Mouse (Mus musculus) bone marrow macrophage, adult 2 months (primary cell): Measurements from ENCODE around the gene Fam19a5.

Source experiments
- CTCF ChIP-seq: IDR thresholded peaks from 2 replicates; pipeline ENCODE4 v1.5.1; 2012; ENCODE audit warnings: low read depth, mild to moderate bottlenecking, low read length, moderate library complexity
- POLR2A ChIP-seq: IDR thresholded peaks from 2 replicates; pipeline ENCODE4 v1.6.1; 2012; ENCODE audit warnings: mild to moderate bottlenecking, low read depth, low read length, borderline replicate concordance

DNA sequence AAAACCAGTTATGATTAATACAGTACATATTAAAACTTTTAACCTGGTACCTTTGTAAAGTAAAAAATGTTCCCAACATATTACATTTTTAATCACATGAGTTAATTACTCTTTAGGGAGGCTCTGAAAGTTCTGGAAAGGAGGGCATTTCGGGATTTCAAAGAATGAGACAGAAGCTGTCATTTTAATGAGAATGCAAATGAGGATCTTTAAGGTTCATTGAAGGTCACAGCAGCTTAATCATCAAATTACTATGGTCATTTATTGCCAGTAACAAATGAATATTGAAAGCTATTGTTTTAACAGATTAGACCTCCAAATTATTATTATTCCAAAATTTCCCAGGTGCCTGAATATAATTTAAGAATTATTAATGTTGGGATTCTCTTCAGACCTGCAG lies 59.2 kb downstream of the Fam19a5 start:
- TF ChIP-seq POLR2A (no peak), CTCF (no peak)
